Mouse (Mus musculus) ovary, postnatal 36 days (tissue): ENCODE measurements around the gene Adcy2.
A peak's percentile ranks its signal among the peaks of the same experiment; 100 is the strongest.

Experiments used
- DNase-seq: peaks from one replicate; pipeline ENCODE4 v3.0.0; 2022; ENCODE audit warnings: low spot score, mixed read lengths

Adcy2 gene

GRCm38 (mm10) chr13:68820858-68821579 is 178.3 kb downstream of the Adcy2 start:
- peak; percentile 8 for DNase-seq

- DNase-seq: no peak
These were observed 183.4 kb downstream of the Adcy2 start for GRCm38 (mm10) chr13:68815704-68816477.

GRCm38 (mm10) chr13:68811185-68811584 is 188.2 kb downstream of the Adcy2 start:
- no peak for DNase-seq

- DNase-seq: peak; percentile 20
These were observed 199.6 kb downstream of the Adcy2 start for GRCm38 (mm10) chr13:68799777-68800176.

- no peak for DNase-seq
These were observed 206.1 kb downstream of the Adcy2 start for GRCm38 (mm10) chr13:68793286-68793685.

- DNase-seq: no peak
These were observed 211.9 kb downstream of the Adcy2 start for GRCm38 (mm10) chr13:68787286-68788061.

- no peak for DNase-seq
These were observed 216.2 kb downstream of the Adcy2 start for GRCm38 (mm10) chr13:68783096-68783495.

GRCm38 (mm10) chr13:68778011-68778672 is 221.2 kb downstream of the Adcy2 start:
- DNase-seq: no peak

- DNase-seq: no peak
These were observed 225.6 kb downstream of the Adcy2 start for GRCm38 (mm10) chr13:68773599-68774211.

GRCm38 (mm10) chr13:68768588-68768987 is 230.8 kb downstream of the Adcy2 start:
- DNase-seq: no peak

- no peak for DNase-seq
These were observed 233.3 kb downstream of the Adcy2 start for GRCm38 (mm10) chr13:68765896-68766578.

- no peak for DNase-seq
These were observed 234.7 kb downstream of the Adcy2 start for GRCm38 (mm10) chr13:68764614-68765013.

GRCm38 (mm10) chr13:68749801-68750200 is 249.5 kb downstream of the Adcy2 start:
- DNase-seq: no peak

- no peak for DNase-seq
These were observed 250.0 kb downstream of the Adcy2 start for GRCm38 (mm10) chr13:68749370-68749769.

- DNase-seq: no peak
These were observed 253.9 kb downstream of the Adcy2 start for GRCm38 (mm10) chr13:68745426-68745825.

- DNase-seq: no peak
These were observed 286.7 kb downstream of the Adcy2 start for GRCm38 (mm10) chr13:68712661-68713060.

- peak; percentile 10 for DNase-seq
These were observed 292.0 kb downstream of the Adcy2 start for GRCm38 (mm10) chr13:68707296-68707747.

- no peak for DNase-seq
These were observed 314.4 kb downstream of the Adcy2 start for GRCm38 (mm10) chr13:68684919-68685318.

GRCm38 (mm10) chr13:68680429-68680828 is 318.9 kb downstream of the Adcy2 start:
- DNase-seq: no peak

- DNase-seq: no peak
These were observed 356.6 kb downstream of the Adcy2 start for GRCm38 (mm10) chr13:68642786-68643185.

- no peak for DNase-seq
These were observed 372.3 kb downstream of the Adcy2 start for GRCm38 (mm10) chr13:68627041-68627440.
